Mouse (Mus musculus) large intestine, adult 2 months (tissue): ENCODE results near the gene Pigq. TPM values are rescaled to one million over a fixed set of nuclear protein-coding genes. Genes with fewer than 3 reads are reported as not detected.

Source experiments
- DNase-seq: peaks from one replicate; pipeline ENCODE4 v3.0.0-alpha.2; 2012; ENCODE audit warnings: low read depth, low spot score
- WGBS: fragments of 180-500 bp; shearing (Covaris S2); methylation state at CpG from one replicate; pipeline ENCODE4 v1.1.7; 2018; 5-methylcytosine and 5-hydroxymethylcytosine counted together
- polyA plus RNA-seq: library from polyadenylated mRNA; depleted of rRNA; stranded (reverse); fragments of >200 nt; gene quantifications from 2 replicates; pipeline ENCODE4 v1.2.3, GENCODE M21; 2012

The Pigq gene
- polyA plus RNA-seq, 1 experiment: 73.7 TPM

DNA sequence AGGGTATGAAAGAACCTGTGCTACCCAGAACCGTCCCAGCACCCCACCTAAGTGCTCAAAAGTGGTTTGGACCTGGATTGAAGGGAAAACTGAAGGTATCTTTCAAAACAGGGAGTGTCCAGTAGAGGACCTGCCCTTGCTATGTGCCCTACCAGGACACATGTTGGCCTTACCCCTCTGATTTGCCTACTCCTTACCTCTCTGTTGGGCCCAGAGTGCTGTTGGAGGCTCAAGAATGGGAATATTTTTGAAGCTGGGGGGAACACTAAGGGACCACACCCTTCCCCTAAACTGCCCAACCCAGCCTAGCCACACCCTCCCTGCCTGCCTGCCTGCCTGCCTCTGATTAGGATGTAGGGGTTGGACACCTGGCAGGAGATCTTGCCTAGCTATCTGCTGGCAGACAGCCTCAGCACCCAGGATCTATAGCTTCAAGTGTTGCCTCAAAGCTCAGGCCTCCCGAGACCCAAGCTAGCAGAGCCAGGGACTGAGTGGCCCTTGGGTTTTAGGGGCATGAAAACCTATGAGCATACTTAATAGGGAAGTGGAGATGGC, 2.1 kb downstream of the Pigq start:
- 50% methylated on average over 2 of the region's 2 CpGs for WGBS
- no peak for DNase-seq

DNA sequence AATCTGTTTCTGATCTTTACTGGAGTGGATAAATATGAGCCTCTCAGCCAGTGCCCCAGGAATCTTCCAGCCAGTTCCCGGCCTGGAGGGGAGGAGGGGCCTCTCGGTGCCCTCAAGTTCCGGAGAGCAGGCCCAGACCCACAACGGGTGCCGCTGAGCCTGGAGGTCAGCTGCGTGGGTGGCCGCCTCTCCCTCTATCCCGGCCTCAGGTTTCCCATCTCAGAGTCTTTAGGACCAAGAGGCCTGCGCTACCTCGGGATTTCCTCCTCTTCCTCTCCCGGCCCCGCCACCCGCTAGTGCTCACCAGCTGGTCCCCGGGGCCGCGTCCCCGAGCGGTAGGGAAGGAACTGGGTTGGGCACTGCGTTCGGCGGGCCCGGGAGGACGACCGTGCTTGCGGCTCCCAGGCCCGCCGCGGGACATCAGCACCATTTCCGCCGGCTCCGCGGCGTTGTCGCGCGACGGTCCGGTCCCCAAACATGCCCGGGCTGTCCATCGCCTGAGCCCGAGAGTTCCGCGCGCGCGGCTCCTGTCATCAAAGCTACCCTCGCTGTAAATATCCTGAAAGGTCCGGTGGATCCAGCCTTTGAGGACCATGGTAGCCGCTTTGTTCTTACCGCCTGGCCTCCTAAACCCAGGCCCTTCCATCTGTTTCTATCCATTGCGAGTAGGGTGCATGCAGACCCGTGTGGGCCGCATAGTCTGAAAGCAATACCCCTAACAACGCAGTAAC, 3.1 kb downstream of the Pigq start:
- WGBS: 2% methylated on average over 54 of the region's 54 CpGs
- no peak for DNase-seq

GRCm38 (mm10) chr17:25934526-25934925, 10.2 kb downstream of the Pigq start:
- WGBS: 79% methylated on average over 1 of the region's 1 CpGs
- DNase-seq: no peak

- WGBS: 75% methylated on average over 2 of the region's 2 CpGs
These were observed 19.4 kb downstream of the Pigq start for GRCm38 (mm10) chr17:25925348-25925747.

DNA sequence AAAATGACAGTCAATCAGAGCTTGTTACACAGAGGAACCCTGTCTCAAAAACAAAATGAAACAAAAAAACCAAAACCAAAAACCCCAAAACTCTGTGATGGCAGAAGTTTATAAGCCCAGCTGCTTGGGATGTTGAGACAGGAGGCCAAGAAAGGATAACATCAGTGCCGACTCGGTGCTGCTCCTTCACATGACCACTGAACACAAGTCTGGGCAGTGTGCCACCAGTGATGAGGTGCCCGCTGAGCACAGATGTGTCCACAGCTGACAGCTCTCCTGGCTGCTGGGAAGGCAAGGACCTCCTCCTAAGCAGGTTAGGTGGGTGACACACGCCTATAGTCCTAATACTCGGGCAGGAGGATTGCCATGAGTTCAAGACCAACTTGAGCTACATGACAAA, 22.6 kb downstream of the Pigq start:
- WGBS: 54% methylated on average over 5 of the region's 5 CpGs

More at GRCm38 (mm10) chr17:25925348-25925747, 19.4 kb downstream of the Pigq start:
- DNase-seq: no peak

DNA sequence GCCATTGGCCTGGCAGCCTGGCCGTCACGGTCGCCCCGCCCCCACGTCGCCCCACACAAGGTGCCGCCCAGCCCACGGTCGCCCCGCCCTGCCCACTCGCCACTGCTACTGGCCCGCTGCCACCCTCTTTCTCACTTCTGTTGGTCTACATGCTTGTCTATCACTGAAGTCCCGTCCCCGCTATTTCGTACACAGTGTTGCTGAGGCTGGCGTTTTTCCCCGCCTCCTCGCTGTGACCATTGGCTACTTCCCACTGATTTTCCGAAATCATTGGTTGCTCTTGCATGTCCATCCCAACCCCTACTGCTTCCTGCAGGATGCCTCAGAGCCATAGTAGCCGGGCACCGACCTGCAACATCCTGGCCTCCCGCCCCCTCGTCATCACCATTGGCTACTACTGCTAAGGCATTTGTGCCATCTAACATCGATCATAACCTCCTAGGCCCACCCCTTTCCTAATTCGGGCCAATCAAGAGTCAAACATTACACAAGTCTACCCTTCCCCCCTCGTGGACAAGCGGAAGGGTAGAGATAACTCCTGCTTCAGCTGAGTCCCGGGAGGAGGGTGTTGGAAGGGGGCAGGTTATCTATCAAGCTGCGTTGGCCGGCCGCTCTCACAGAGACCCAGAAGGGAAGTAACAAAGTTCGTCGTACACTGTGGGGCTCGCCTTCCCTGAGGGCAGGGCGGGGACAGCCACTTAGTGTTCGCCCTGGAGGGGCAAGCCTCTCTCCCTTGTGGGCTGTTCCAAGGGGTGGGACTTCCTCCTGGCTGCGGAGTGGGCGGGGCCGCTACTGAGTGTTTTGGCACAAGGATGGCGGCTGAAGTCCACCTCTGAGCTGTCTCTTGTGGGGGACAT, 24.7 kb downstream of the Pigq start:
- 1% methylated on average over 39 of the region's 40 CpGs for WGBS
- peak; percentile 97 for DNase-seq

More for the DNA sequence above, 22.6 kb downstream of the Pigq start:
- no peak for DNase-seq

DNA sequence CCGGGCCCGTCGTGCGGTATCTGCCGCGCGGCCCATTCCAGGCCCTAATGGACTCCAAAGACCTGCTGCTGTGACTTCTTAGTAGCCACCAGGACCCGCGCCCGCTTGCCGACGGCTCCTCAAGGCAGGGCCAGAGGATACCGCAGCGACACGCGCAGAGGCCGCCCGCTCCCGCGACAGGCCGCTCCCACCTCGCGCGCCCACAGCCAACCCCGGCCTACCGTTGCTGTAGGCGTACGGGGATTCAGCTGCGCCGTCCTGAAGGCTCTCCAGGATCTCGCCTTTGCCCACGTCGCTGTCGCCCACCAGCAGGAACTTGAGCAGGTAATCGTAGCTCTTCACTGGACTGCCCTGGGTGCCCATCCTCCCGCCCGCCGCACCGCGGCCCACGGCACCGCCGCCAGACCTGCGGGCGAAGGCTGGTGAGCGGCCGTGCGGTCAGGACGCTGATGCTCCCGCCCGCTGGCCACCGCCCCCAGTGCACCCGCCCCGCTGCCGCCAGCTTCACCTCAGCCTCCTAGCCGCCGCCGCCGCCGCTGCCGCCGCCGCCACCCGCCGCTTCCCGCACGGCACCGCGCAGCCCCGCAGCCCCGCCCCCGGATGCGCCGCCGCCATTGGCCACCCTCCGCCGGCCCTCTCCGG, 25.5 kb downstream of the Pigq start, which contains the start of gene Rab40c:
Gene Rab40c, minus strand, starts transcription at position 584 of the 642 bp plus-strand sequence.
- no peak for DNase-seq
- under 1% methylated on average over 76 of the region's 78 CpGs for WGBS

- WGBS: 53% methylated on average over 9 of the region's 9 CpGs
These were observed 26.5 kb downstream of the Pigq start for GRCm38 (mm10) chr17:25918037-25918750.

GRCm38 (mm10) chr17:25916931-25917647, 27.6 kb downstream of the Pigq start:
- DNase-seq: peak; percentile 83
- WGBS: 31% methylated on average over 8 of the region's 8 CpGs

More at GRCm38 (mm10) chr17:25918037-25918750, 26.5 kb downstream of the Pigq start:
- no peak for DNase-seq

- 59% methylated on average over 4 of the region's 4 CpGs for WGBS
- no peak for DNase-seq
These were observed 30.4 kb downstream of the Pigq start for GRCm38 (mm10) chr17:25914295-25914694.

GRCm38 (mm10) chr17:25913877-25914275, 30.9 kb downstream of the Pigq start:
- WGBS: 50% methylated on average over 1 of the region's 1 CpGs
- no peak for DNase-seq

- DNase-seq: no peak
- 62% methylated on average over 14 of the region's 14 CpGs for WGBS
These were observed 31.4 kb downstream of the Pigq start for GRCm38 (mm10) chr17:25913186-25913876.

- WGBS: 61% methylated on average over 4 of the region's 4 CpGs
These were observed 32.9 kb downstream of the Pigq start for GRCm38 (mm10) chr17:25911816-25912215.

DNA sequence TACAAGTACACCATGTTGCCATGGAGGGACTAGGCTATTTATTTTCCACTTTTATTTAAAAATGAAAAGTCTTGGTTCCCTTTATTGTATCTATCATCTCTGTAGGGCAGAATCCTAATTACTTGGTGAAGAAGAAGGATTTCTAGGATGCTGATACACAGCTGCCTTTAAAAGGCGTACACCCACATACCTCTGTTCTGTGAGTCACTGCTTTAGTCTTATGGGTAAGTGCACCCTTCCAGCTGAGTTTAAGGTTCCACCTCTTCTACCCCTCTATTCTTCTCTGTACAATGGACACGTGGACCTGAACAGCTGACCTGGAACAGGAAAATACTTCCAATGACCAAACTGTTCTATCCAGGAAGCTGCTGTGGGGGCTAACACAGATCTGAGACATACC, 37.1 kb downstream of the Pigq start:
- no peak for DNase-seq
- 70% methylated on average over 2 of the region's 2 CpGs for whole genome bisulfite sequencing

More at GRCm38 (mm10) chr17:25911816-25912215, 32.9 kb downstream of the Pigq start:
- DNase-seq: no peak

DNA sequence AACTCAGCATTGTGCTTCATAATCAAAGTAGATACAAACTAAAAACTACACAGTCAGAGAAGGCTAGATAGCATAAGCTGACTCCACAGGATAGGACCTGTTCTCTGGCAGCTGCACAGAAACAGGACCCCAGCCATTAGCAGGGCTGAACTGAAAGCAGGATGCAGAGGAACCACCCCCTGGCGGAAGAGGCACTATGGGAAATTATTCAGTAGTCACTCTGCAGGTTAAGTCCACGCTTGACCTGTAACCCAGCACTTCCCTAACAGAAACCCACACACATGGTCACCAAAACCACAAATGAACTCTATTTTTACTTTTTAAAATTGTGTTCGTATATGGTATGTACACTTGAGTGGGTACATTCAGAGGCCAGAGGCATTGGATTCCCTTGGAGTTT, 41.7 kb downstream of the Pigq start:
- 81% methylated on average over 3 of the region's 3 CpGs for WGBS
- DNase-seq: no peak

- DNase-seq: no peak
- 95% methylated on average over 1 of the region's 1 CpGs for WGBS
These were observed 44.5 kb downstream of the Pigq start for GRCm38 (mm10) chr17:25900193-25900592.

DNA sequence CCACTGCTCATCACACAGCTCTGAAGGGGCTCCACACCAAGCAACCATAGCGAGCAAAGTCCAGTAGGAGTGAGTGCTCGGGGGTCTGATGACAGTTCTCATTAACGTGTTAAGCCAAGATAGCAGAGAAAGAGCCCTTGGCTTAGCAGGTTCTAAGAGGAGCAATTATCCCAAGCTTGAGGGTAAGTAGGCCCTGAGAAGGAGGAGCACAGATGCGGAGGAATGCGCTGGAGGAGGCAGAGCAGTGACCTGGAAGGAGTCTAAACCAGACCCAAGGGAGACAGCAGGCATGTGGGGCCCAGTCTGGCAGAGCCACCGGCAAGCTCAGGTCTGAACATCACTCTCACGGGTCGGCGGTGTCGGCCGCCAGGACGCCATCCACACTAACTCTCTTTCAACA, 48.8 kb downstream of the Pigq start:
- 80% methylated on average over 12 of the region's 12 CpGs for WGBS
- no peak for DNase-seq

DNA sequence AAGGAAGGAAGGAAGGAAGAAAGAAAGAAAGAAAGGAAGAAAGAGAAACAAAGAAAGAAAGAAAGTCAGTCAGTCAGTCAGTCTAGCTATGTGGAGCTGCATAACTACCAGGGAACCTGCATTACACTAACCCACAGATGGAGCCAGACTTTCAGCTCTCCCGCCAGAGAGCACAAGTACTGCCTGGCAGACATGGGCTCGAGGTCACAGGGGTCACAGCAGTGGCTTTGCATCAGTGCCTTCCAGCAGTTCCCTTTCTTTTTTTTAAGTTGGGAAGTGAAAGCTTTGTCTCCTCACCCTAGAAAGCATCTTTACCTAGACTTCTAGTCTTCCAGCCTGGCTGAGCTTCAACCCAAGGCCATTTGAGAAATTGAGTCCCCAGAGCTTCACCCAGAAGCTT, 49.3 kb downstream of the Pigq start:
- no peak for DNase-seq
- 46% methylated on average over 2 of the region's 2 CpGs for WGBS
